Mouse (Mus musculus): ENCODE data around the gene Zdhhc12.
"Not testable (repeated sequence)": the region's sequence is repeated elsewhere in the genome, so short reads cannot be mapped to it uniquely, and the experiment has no call there.

DNA sequence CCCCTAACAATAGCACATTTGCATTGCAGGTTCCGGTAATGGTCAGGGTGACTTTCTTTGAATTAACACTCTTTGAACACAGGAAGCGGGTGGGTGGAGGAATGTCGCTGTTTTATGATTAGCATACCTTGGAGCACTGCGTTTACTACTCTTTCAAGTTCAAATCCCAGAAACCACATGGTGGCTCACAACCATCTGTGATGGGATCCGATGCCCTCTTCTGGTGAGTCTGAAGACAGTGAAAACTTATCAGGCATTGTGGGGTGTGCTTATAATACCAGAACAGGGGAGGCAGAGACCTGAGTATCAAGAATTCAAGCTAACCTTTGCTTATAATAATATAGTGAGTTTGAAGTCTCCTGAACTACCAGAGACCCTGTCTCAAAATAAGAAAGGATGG lies 37.8 kb upstream of the Zdhhc12 start:
- not testable (repeated sequence) for TF ChIP-seq CTCF (IDR thresholded peaks at IDR 0.05; ENCODE audit: borderline replicate concordance, control insufficient read depth, extremely low read depth, insufficient read depth, low read length, poor library complexity); POLR2A (IDR thresholded peaks at IDR 0.05; ENCODE audit: control insufficient read depth, extremely low read depth, insufficient read depth, low read length, poor library complexity)

Measured in thymus, adult 2 months (tissue).